Mouse (Mus musculus): Measurements from ENCODE around the gene Numbl.

GRCm38 (mm10) chr7:27310996-27311535 lies 52.8 kb downstream of the Numbl start:
- TF ChIP-seq POLR2A (IDR thresholded peaks at IDR 0.05; ENCODE audit: borderline replicate concordance, insufficient read depth, low read length) (no peak), CTCF (IDR thresholded peaks at IDR 0.05; ENCODE audit: borderline replicate concordance, insufficient read depth, low read depth, low read length) (no peak)

All from cerebellum, adult 2 months (tissue).